Mouse (Mus musculus) naive thymus-derived CD4-positive, alpha-beta T cell, adult 2 months (primary cell): Measurements from ENCODE around the gene Gm42417.

Experiments
- DNase-seq: peaks from one replicate; pipeline ENCODE4 v3.0.0-alpha.2; 2011; ENCODE audit warnings: low read depth

Gm42417 gene

GRCm38 (mm10) chr1:36539186-36539585, at the start of gene Gm42417:
Gm42417 (minus strand) TSS chr1:36539429.
- DNase-seq = no peak

DNA sequence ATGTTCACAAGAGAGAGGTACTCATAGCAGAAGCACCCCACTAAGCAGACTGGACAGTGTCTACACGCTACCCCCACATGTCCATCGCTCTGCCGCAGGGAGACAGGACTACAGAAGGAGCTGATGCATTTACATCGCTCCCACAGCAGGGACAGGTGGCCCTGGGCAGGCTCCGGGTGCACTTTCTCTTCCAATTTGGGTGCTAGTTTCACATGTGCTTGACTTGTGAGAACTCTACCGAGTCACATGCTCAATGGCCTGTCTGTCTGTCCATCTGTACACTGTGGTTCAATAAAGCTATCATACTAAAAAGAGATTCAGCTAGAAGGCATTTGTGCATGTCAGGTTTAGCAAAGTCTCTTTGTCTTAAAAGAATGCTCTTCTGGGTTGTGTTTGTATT, 48.6 kb upstream of the Gm42417 start:
- DNase-seq = no peak

DNA sequence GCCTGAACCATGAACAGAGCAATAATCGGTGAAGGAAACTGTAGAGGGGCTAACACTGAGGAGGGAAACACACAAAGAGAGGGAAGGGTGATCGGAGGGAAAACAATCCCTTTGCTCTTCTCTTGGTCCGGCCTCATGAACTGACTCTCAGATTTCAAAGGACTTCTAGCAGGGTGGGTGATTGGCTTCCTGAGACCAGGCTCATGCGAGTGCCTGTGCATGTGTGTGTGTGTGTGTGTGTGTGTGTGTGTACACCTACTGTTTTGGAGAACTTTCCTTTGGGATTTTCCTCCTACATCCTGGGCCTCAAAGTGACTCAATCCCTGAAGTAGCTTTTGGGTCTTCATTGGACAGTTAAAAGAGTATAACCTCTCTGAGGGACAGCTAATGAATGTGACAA, 47.1 kb upstream of the Gm42417 start:
- no peak for DNase-seq

- no peak for DNase-seq
These were observed 44.3 kb upstream of the Gm42417 start for GRCm38 (mm10) chr1:36583408-36584116.

DNA sequence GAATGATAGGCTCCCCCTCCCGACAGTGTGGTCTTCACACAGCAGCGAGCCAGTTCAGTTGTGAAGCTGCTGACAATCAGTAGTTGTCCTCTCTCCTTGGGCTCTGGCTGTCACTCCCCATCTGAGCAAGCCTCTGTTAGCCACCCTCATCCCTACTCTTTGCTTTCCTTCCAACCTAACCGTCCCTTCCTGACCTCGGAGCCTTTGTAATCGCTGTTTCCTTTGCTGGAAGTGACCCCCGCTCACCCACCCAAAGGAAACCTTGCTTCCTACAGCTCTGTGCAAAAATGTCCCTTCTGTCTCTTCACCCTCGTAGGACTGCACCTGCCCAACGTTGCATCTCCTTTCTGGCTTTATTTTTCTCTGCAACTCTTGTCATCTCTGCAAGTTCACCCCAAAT, 43.0 kb upstream of the Gm42417 start:
- no peak for DNase-seq

- DNase-seq = no peak
These were observed 42.0 kb upstream of the Gm42417 start for GRCm38 (mm10) chr1:36581260-36581659.

GRCm38 (mm10) chr1:36580384-36581207, 41.4 kb upstream of the Gm42417 start:
- DNase-seq = no peak

DNA sequence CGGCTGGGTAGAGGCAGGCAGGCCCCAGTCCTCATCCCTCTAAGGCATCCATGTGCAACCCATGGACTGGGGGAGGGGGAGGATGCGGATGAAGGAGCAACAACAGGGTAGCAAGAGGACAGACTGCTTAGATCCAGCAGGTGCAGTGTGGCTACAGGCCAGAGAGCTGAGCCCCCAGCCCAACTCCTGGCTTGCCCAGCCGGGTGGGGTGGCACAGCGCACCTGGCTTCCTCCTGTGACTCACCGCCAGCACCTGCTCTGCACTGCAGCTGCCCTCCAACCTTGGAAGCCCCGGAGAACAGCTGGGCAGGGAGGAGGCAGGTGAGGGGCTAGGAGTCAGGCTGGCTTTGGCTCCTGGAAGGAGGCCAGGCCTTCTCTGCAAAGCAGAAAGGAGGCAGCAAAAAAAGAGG, 40.8 kb upstream of the Gm42417 start:
- DNase-seq = no peak

DNA sequence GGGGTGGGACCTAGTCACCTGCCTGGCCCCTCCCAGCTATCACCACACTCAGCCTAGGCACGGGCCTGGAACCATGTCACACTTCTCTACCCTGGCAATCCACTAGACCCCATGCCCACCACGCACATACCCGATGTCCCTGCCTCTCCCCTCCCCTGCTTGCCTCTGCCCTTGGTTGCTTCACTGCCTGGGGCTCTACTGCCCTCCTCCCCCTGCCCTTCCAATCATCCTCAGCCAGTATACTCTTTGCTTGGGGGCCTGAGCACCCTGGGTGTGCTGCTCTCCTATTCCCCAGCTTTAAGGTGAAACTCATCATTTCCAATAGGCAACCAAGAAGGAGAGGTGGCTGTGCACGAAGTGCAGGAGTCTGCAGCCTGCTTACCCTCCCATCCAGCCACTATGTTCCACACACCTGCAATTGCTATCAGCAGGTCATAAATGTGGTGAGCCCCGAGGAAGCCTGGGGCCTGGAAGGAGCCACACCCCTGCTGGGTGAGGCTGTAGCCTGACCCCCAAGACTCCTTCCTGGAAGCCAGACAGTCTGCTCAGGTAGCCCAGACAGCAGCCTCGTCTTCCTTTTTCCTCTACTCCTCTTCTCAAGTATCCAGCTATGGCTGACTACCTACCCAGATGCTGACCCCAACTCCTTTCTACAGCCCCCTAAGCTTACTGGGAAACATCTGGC, 37.9 kb upstream of the Gm42417 start:
- DNase-seq = no peak

GRCm38 (mm10) chr1:36575347-36575746, 36.1 kb upstream of the Gm42417 start:
- DNase-seq = no peak

DNA sequence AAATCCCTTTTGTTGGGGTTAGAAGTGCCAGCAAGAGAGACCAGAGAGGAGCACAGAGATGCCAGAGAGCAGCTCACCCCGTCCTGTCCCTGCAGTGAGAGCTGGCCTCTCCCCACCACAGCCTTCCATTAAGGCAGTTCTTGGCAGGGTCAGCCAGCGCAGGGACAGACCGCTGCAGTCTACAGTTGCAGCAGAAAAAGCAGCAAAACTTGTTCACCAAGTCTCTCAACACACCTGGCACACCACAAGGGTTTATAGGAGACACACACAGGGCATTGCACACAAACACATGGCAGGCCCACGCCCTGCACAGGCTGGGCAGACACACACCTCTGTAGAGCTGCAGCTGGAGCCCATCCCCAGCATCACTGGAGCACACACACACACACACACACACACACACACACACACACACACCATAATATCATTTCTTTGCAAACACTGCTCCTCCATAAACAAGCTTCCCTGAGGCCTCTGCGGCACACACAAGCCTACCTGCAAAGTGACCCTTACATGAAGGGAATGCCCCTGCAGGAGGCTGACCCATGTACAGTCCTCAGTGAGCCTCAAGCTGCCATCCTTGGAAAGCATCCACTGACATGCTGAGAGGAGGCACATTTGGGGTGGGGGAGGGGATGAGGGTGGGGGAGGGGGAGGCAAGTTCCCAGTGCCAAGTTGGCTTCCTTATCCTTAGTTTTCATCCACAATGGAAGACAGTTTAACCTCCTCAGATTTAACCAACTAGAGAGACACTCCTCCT, 35.1 kb upstream of the Gm42417 start:
- no peak for DNase-seq

DNA sequence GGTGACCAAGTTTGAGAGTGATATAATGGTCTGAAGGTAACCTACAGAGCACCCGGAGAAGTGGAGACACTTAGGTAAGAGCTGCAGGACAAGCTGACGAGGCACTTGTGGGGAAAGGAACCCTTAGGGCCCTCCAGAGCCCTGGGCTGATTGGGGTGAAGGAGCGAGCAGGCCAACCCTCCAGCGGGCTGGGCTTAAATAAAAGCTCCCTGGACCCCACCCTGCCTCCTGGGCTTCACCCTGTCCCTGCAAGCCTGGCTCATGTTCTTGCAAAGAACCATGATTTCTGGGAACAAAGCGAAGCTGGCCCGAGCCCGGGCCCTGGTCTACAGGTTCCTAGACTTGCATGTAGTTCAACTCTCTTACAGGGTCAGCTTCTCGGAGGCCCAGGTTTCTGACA, 34.3 kb upstream of the Gm42417 start:
- DNase-seq = no peak

- DNase-seq = no peak
These were observed 33.5 kb upstream of the Gm42417 start for GRCm38 (mm10) chr1:36572709-36573108.

DNA sequence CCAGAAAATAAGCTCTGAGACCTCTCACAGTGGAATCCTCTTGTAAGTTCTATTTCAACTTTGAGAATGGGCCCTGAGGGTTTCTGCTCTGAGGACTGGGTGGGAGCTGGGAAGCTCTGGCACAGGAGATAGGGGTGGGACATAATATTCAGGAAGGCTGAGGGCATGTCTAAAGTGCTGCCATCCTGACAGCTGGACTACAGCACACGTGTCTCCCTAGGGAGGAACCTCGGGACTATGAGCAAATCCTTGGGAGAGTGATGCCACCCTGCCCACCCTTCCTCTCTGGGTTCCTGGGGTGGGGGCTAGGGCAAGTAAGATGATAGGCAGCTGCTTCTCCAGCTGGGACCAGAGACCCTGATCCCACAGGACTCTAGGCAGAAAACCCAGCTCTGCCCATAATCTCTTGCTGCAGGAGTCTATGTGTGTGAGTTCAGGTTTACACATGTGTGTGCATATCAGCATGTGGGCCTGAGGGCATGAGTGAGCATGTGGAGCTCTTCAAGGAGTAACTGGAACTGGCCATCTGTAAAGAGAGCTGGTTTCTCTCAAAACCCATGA, 33.0 kb upstream of the Gm42417 start:
- no peak for DNase-seq

GRCm38 (mm10) chr1:36571627-36572026, 32.4 kb upstream of the Gm42417 start:
- no peak for DNase-seq

- DNase-seq = no peak
These were observed 31.1 kb upstream of the Gm42417 start for GRCm38 (mm10) chr1:36570320-36570719.

DNA sequence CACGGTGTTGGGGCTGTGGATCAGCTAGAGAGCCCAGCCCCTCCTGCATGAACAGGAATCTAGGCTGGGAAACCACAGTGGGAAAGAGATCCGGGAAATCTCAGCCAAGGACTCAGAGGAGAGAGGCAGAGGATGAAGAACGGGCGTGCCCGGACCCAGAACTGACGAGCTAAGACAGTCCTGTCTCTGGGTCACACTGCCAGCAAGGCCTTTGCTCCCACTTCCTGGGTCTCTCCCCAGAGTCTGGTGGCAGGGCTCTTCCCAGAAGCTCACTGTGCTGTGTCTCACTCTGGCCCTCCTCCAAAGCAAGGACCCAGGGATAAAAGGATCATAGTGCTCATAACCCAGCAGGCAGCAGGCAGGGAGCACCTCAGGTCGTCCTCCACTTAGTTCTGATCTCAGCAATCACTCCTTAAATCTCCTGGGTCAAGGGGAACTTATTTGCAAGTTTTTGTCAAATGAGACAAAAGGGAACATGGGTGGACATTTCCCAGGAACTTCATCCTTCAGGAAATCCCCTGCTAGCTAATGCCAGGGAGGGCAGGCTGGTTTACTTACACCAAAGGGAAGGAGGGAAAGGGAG, 30.6 kb upstream of the Gm42417 start:
- DNase-seq = no peak

DNA sequence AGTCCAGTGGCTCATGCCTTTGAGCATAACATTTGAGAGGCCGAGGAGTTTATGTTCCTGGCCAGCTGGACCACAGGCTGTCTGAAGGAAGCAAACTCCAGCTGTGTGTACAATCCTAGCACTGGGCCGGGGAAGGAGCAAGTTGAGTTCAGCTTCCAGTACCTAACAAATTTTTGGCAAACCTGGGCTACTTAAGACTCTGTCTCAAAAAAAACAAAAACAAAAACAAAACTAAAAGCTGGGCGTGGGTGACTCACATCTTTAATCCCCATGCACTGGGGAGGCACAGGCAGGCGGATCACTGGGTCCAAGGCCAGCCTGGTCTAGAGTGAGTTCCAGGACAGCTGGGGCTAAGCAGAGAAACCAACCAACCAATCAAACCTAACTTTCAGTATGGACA, 29.5 kb upstream of the Gm42417 start:
- DNase-seq = no peak

DNA sequence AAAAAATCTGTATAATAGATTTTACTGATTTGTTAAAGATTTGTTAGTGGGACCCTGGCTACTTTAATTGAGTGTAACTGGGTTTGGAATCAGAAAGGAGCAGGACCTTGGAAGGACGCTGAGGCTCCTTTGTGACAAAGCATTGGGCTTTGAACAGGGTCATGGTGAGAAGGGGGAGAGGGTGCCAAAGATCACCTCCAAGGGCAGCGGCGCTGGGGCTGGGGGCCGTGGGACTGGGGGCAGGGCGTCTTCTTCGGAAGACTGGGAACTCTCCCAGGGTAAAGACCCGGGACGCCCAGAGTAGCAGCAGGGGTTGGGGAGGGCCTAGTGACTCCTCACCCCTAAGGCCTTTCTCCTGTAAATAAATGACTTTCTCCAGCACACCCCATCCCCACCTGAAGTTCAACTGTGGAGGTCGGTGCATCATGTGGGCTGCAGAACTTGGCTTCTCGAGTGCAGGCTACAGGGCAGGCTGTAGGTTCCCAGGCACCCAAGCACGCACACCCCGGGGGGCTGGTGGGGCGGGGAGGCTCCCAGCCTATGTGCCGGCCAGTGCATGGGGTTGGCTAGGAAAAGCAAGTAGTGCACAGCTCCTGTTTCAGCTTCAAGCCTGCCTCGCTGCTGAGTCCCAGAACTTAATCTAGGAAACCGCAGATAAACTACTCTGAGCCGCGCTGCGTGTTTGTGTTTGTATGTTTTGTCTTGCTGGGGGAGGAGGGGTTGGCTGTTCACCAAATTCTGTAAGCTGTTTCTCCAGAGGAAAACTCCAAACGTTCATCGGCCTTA, 28.8 kb upstream of the Gm42417 start:
- DNase-seq = no peak

DNA sequence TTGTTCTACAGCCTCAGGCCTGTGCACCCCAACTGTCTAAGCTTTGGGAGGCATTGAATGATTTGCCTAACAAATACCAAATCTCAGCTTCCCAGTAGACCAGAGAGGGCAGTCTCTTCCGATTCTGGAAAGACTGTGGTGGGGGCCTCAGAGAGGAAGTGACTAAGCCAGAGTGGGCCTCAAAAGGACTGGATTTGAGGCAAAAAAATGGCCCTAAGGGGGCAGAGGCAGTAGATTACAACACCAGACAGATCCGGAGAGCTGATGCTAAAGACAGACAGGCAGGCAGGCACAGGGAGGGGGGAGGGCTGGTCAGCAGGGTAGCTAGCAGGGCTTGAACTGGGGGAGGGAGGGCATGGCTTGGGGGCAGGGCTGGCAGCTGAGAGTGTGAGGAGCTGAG, 27.2 kb upstream of the Gm42417 start:
- no peak for DNase-seq

- no peak for DNase-seq
These were observed 24.9 kb upstream of the Gm42417 start for GRCm38 (mm10) chr1:36564101-36564500.
